Mouse (Mus musculus): ENCODE measurements around the gene Tbx21. TPM values are rescaled to one million over a fixed set of nuclear protein-coding genes. Genes with fewer than 3 reads are reported as not detected.

Gene Tbx21
- total RNA-seq (2021): under 1 TPM; 0.26 to 0.31 TPM
- 0.53 and 0.73 TPM in 2 replicates for polyA plus RNA-seq (2012; rRNA removed)
- long read RNA-seq: 0 reads

DNA sequence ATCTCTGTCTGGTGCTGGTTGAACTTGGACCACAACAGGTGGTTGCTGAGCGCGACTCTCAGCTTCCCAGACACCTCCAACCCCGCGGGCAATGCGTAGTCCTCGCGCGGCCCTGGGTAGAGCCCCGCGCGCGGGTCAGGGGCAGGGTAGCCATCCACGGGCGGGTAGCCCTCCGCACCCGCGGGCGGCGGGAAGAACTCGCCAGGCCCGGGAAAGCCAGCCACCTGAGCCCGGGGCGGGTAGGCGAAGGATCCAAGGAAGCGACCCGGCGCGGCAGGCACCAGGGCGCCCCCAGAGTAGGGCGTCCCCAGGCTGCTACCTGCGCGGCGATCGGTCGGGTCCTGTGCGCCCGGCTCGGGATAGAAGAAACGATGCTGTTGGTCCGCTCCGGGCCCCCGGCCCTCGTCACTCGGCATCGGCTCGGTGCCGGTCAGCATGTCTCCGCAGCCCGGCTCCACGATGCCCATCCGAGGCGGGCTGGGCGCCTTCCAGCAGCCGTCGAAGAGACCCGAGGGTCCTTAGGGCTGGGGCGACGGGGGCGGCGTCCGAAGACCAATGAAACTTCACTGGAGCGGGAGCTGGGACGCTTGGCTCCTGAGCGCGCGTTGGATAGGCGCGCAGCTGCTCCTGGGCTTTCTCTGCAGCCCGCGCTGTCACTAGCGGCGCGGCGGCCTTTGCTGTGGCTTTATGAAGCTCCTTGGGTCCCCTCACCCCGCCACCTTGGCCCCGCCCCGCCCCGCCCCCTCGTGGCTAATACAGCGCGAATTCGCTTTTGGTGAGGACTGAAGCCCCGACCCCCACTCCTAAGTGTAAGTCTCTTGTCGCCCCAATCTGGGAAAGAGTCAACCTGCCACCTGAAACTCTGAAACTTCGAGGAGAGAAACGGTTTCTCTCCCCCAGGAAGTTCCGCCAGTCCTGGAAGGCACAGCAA is at the start of gene Tbx21:
Gene Tbx21 (minus strand): TSS at position 661 of the 931 bp plus-strand sequence.
- no peak for DNase-seq

DNA sequence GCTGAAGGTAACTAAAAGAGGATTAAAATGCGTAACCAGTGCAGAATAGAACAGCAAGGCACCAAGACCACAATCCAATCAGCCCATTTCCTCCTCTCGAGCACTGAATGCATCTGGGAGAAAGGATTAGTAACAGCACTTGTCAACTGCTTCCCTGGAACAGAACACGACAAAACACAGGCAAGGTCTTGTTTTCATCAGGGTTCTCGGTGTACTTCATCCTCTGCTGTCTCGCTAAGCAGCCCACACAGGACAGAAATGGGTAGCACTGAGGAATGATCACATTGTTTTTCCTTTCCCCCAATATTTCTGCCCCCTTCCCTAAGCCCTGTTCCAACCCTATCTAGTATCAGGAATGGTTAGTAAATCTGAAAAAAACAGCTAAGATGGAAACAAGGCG is 45.2 kb upstream of the Tbx21 start:
- DNase-seq: no peak

DNA sequence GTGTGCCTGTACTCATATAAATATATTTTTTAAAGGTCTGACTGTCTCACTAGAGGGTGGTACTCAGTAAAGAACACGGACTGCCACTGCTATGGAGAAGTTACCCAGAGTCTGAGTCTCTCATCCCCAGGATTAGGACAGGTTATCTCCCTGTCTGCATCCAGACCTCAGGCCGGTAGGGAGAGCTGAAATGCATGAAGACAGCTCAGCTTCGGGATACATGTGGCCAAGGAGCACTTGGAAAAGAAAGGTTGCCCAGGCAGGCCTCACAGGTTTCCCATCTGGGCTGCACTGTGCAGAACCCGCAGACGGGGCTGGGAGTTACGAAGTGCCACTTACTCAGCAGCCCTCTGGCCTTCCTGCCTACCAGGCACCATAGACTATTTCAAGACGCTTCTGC is 41.9 kb upstream of the Tbx21 start:
- no peak for DNase-seq

DNA sequence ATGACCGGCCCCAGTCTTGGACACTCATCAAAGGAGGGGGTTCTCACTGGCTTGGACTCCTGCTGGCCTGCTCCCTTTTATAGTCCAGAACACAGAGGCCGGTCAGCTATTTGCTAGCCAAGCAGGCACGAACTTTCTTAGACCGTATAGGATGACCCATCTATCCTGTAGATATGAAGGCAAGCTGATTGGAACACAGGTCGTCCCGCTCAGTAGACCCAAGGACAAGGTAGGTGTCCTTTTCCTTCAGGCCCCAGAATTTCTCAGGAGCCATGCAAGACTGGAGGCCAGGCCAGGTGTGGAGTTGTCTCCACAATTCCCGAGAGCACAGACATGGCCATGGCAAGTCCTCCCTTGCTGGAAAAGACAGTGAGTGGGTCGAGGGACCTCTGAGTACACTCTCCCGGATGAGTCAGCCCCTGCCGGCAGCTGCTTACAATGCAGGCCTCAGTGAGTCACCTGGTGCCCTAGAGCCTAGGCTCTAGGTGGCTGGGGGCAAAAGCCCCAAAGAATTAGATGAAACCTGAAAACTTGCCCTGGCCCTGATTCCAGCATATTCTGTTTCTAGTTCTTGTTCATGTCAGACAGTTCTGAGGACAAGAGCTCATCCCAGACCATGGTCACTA is 37.6 kb upstream of the Tbx21 start:
- peak; percentile 79 for DNase-seq

DNA sequence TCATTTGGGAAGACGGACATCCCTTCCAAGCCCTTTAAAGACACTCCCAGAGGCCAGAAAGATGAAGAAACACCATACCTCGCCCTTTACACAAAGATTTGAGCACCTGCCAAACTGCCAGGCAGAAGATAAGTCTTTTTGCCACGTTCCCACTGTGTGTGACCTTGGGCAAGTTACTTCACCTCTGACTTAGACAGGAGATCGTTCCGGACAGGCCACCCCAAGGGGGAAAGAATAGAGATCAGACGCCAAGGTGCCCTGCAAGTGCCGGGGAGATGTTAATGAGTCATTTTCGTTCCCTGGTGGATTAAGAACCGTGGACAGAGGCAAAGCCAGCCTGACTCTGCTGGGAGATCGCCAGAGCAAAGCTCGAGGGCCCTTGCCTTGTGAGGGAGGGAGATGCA is 36.9 kb upstream of the Tbx21 start:
- peak; percentile 75 for DNase-seq

DNA sequence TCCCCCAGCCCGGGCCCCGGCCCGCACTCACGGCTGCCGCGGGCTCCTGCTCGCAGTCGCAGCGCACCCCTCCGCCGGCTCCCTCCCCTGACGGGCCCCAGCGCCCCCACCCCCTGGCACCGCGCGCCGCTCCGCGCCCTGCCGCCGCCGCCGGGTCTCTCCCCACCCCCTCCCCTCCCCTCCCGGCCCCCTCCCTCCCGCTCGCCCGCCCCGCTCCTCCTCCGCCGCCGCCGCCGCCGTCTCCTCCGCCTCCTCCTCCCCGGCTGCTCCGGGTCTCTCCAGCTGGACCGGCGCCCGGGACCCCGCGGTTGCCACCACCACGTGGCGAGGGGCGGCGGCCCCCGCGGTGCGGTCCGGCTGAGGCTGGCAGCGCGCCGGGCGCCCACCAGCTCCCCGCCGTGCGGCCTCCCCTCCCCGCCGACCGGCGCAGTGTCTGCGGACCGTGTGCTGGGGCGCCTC is 36.2 kb upstream of the Tbx21 start, which contains the start of gene Tbkbp1:
Gene Tbkbp1 (minus strand): TSS at position 153 of the 459 bp plus-strand sequence.
- DNase-seq: peak; percentile 51

DNA sequence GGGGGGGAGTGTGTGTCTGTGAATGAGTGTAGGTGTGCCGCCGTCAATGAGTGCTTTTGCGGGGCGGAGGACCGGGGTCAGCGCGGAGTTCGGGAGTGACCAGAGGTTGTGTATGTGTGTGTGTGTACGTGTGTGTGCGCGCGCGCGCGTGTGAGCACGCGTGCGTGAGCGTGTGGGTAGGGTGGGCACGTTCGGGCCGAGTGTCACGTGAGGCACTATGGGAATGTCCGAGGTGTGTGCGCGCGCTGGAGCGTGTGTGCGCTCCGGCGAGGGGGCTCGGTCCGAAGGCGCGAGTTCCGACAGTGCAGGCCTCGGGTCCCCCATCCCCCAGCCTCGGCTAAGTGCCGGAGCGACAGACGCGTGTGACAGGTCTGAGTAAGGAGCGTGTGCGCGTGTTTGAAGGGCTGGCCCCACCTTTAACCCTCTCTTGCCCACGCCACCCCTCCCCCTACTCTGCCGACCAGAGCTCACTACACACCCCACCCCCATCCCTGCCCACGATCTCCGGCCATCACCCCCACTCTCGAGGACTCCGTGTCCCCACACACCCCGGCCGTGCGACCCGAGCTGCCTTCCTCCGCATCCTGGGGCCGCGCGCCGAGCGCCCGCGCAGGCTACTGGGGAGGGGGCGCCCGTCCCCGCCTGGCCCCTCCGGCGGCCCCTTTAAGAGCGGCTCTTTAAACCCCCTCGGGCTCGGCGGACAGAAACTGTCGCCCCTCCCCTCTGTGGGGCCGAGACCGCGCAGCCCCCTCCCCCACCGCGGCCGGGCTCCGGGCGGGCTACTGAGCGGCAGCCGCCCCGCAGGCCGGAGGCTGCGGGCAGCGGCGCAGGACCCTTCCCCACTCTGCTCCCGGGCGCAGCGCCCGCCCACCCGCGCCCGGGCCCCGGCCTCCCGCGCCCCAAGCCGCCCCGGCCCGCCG is 35.5 kb upstream of the Tbx21 start:
- peak; percentile 50 for DNase-seq

DNA sequence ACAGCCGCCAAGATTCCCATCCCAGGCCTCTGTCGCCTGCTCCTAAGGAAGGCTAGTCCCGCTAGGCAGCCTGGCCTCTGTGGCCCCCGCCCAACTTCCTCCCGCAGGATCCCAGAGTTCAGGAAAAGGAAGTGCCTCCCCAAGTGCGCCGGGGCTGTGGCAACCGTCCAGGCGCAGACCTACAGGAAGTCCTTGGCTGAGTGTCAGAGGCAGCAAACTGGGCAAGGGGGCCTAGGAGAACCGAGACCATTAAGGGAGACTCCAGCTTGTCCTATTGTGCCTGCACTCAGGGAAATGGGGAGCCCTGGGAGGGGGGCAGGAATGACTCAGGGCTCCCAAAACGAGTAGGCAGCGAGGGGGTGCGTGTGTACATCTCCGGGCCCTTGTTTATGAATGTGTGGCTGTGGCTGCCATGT is 34.9 kb upstream of the Tbx21 start:
- DNase-seq: peak; percentile 83

DNA sequence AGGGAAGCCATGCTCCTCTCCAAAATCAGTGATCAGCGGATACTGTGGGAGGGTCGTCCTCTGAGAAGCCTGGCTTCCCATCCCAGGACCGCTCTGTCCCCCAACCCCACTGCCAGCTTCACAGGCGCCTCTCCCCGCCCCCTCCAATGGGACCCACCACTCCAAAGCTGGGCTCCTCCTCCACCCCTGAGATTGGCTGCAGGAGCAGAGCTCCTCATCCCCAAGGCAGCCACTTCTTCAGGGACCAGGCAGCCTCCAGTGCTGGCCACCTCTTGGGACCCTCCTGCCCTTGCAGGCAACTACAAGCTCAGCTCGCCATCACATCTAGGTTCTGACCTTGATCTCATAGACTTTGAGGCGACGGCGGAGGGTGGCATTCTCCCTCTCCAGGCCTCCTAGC is 33.9 kb upstream of the Tbx21 start:
- no peak for DNase-seq

DNA sequence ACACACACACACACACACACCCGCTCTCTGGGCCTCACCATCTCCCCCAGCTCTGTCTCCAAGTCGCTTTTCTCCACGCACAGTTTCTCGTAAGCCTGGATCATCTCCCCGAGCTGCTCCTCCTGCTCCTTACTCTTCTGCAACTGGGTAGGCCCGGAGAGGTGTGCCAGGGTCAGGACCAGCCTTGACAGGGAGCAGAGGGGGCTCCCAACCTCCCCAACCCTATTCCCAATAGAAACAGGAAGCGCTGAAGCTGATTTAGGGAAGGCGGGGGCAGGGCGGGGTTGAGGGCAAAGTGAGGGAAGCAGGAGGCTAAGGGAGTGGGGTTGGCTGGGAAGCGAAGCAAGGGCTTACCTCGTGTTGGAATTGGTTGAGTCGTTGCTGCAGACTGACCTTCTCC is 33.5 kb upstream of the Tbx21 start:
- DNase-seq: no peak

DNA sequence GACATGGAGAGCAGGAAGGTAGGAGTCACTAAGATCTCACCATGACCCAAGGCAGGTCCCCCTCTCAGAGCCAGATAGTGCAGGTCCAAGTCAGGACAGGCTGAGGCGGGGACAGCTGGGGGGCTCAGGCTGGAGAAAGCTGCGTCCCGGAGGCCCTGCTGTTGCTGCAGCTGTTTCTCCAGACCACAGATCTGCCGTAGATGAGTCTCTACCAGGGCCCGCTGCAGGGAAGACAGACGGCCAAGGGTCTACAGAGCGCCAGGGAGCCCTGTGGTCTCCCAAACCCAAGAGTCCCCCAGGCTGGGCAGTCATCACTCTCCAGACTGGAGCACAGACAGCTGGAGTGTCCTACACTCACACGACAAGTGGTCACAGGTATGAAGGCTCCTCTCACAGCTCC is 32.2 kb upstream of the Tbx21 start:
- DNase-seq: no peak

DNA sequence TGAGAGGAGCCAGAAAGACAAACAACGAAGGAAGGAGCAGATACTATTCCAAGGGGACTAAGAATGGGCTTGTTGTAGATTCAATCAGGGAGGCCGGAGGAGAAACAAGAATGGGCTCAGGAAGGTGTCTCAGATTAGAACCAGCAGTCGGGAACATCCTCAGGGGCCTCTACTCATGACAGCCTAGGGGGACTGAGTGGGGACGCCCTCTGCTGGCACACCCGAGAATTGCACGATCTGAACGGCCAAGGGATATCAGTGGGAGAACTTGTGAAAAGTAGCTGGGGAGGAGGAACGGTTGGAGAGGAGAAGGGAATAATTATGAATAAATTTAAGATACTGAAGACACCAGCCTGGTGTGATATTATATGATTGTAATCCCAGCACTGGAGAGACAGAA is 31.6 kb upstream of the Tbx21 start:
- DNase-seq: peak; percentile 77

DNA sequence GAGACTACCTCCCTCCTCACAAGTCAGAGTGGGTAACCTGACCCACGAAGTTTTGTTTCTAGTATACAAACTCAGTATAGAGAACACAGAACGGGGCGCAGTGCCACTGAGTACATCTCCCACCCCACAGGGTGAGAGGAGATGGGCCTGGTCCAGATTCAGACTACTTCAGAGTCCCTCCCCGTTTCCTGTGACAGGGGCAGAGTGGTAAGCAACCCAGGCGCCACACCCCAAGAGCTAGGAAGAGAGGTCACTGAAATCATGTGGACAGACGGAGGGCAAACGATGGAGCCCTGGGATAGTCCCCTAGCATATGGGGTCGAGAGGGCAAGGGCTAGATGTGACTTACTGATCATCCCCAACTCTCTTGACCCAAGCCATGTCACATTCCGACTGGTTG is 30.8 kb upstream of the Tbx21 start:
- DNase-seq: no peak

DNA sequence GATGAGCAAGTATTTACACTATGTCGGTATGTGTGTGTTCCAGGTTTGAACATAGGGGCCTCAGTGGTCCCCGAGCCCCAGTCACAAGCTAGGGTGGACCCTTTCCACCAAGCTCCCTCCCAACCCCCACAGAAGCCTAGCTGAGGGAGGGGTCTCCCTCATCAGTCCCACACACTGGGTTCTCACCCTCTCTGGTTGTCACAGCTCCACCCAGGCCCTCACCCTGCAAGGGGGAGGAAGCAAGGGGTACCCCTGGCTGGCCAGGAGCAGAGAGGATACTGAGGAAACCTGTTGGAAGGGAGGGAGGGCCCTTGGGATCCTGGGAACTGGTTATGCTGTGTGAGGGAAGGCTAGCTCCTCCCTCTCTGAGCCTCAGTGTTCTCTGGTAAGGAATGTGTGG is 30.2 kb upstream of the Tbx21 start:
- no peak for DNase-seq

DNA sequence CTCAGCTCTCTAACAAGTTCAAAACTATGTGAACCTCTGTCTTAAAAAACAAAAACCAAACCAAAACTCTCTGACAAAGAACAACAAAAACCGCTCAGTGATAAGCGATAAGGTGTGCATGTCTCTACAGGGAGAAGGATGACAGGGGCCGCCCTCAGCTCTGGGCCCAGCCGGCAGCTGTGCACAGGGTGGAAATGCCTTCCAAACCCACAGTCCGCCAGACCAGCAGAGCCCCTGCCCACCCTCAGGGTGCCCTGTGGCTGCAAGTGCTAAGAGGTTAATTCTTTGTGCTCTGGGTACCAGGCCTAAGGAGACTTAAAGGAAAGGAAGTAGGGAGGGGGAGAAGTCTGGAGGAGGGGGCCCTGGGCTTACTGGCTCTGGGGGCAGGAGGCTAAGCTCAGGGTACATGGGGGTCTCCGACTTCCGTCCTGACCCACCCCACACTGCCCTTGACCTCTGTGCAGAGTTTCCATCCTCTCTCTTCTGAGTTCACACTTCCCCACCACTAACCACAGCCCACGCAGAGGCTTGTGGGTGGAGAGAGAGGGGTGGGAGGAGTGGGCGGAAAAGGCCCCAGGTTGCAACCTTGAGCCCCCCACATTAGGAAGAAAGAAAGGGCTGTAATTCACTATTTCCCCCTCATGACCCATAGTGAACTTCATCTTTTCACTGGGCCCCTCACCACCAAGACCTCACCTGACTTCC is 28.2 kb upstream of the Tbx21 start:
- no peak for DNase-seq

DNA sequence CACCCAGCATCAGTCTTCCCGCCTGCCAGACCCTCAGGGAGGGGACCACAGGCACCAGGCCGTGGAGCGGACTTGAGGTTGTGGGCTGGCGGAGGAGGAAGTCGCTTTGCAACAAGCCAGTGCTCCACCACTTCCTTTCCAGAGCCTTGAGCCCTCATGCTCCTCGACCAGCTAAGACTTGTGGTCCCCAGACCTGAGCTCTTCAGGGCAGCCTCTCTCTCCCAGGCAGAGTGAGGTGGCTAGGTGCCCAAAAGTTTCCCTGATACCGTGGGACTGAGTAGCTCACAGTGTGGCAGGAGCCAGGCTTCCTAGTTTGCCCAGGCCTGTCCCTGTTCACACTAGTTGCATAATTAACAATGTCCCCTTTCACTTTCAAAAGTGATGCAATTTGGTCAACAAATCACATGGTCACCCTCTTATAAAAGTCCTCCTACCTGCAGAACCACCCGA is 27.1 kb upstream of the Tbx21 start:
- peak; percentile 17 for DNase-seq

DNA sequence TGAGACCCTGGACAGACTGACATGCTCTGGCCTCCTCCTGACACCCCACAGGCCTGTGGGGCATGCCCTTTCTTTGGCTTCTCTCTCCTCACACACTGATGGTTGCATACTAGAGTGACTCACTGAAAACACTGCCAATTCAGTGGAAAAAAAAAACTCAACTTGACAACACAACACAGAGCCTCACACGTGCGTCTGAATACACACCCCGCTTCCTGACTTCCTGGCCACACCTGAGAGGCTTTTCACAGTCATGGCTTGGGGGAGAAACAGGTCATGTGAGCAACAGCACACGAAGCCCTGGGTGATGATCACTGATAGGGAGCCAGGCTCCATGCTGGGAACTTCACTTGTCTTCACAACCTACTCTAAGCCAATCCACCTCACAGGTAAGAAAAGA is 25.7 kb upstream of the Tbx21 start:
- DNase-seq: no peak

DNA sequence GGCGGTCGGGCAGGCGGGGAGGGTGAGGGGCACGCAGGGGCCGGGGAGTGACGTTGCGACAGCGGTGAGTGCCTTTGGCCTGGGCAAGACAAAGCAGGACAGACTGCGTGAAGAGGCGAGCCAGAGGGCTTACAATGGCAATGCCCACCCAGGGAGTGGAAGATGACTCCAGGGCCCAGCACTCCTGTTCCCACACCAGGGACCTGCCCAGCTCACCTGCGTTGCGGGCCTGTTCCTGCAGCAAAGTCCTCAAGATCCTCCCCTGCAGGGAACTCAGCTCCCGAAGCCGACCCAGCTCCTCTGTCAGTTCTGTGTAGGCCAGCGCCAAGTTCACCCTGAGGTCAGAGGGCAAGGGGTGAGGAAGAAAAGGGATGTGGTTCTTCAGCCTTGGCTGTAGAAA is 24.1 kb upstream of the Tbx21 start:
- no peak for DNase-seq

DNA sequence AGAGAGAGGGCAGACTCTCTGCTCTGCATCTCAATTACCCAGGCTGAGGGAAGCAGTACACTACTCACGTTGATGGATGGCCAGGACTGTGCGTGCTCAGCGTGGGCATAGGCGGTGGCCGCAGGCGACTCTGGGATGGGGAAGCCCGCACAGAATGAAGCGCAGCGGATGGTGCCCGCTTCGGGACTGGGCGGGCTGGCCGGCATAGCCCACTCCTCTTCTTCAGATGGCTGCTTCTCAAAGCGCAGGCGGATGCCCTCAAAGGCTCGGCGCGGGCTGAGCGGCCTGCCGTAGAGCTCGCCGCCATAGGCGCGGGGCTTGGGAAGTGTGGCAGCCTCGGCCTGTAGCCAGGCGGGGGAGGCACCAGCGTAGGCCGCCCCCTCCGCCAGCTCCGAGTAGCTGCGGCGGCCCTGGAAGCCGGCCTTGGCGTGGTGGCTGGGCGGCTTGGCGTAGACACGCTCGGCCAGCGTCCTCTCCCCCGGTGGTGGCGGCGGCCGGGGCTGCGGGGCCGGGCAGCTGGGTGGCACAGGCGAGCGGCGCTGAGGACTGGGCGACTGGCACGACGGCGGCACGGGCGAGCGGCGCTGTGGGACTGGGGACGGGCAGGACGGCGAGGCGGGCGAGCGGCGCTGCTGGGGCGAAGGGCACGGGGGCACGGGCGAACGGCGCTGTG is 23.6 kb upstream of the Tbx21 start:
- DNase-seq: peak; percentile 73

DNA sequence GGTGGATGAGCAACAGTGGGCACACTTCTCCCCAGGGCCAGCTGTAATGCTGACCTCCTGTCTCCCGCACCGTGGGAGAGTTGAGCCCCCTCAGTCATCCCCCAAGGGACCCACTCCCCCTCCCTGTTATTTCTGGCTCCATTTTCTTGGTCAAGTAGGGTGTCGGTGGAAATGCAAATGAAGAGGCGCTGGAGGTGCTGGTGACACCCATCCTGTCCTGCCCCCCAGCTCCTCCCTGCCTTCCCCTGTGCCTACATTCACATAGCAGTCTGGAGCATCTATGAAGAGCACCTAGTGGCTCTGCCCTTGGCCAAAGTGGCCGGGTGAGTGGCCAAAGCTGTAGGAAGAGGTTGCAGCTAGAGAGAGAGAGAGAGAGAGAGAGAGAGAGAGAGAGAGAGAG is 18.1 kb upstream of the Tbx21 start:
- no peak for DNase-seq

DNA sequence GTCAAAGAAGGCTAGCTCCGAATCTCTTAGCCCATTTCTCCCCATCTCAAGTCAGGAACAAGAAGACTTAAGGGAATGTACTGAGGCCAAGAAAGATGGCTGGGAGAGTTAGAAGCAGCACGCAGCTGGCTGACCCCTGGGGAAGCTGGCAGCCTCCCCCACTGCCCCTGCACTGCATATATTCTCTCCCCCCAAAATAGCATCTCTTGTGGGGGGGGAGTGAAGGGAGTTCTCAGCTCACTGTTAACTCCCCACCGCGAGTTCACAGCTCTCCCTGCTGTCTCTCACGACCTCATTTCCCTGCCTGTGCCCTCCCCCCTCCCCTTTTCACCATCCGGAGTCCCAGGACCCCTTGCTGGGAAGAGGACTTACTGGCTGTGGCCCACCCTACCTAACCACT is 17.1 kb upstream of the Tbx21 start:
- no peak for DNase-seq

Measured in adrenal gland, adult 2 months (tissue).